Mouse (Mus musculus) subcutaneous adipose tissue, adult 2 months (tissue): ENCODE data around the gene Ism2. TPM values are rescaled to one million over a fixed set of nuclear protein-coding genes. Genes with fewer than 3 reads are reported as not detected.

Experiments used
- polyA plus RNA-seq: library from polyadenylated mRNA; depleted of rRNA; stranded (reverse); fragments of >200 nt; gene quantifications from 2 replicates; pipeline ENCODE4 v1.2.3, GENCODE M21; 2012; ENCODE audit warnings: low replicate concordance; rRNA removed

The Ism2 gene
- polyA plus RNA-seq, result 0.30 and 7.4 TPM in 2 replicates

GRCm38 (mm10) chr12:87299657-87300440, at the start of gene Ism2:
Ism2 (minus strand) TSS chr12:87299705.

GRCm38 (mm10) chr12:87266108-87266826, 33.2 kb downstream of the Ism2 start, which contains the start of the genes Vipas39 and Ahsa1:
Vipas39 (minus strand) TSS chr12:87266256.
Ahsa1 (plus strand) TSS chr12:87266479.

DNA sequence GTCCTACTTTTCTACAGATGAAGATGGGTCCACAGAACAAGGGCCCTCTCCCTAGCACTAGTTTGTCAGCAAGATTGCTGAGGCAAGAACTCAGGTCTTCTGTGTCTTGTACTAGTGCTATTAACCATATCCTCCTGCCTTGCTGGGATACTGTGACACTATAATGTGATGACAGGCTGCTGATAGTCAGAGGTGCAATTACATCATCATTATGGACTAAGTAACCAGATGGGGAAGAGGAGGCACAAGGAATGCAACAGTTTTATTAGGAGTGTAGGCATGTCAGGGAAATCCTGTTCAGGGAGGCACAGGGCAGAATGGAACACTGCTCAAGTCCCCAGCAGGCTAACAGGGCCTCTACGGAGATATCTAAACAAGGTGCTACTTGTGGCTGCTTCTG, 60.9 kb downstream of the Ism2 start, which contains the start of gene Noxred1:
Noxred1 (minus strand) TSS at position 101 of the 400 bp plus-strand sequence.

Other genes starting within 250 kb of the Ism2 start
- gene Ngb, start 197.2 kb downstream of the Ism2 start, polyA plus RNA-seq, result 1.1 and 3.7 TPM in 2 replicates
- 541 and 1,541 TPM in 2 replicates for gene Gstz1, start 152.5 kb downstream of the Ism2 start, polyA plus RNA-seq
- 15.0 and 26.0 TPM in 2 replicates for gene Pomt2, start 151.7 kb downstream of the Ism2 start, polyA plus RNA-seq
- 0.29 TPM in 1 of 2 replicates, not detected in the other for gene Samd15, start 100.0 kb downstream of the Ism2 start, polyA plus RNA-seq
- 6.5 and 9.4 TPM in 2 replicates for gene Tmed8, start 99.3 kb downstream of the Ism2 start, polyA plus RNA-seq
- 0.83 and 0.87 TPM in 2 replicates for gene Noxred1, start 61.0 kb downstream of the Ism2 start, polyA plus RNA-seq
- gene Vipas39, start 33.4 kb downstream of the Ism2 start, polyA plus RNA-seq, result 35.5 and 40.0 TPM in 2 replicates
- 57.3 and 77.4 TPM in 2 replicates for gene Ahsa1, start 33.2 kb downstream of the Ism2 start, polyA plus RNA-seq
- gene Sptlc2, start 88.7 kb upstream of the Ism2 start, polyA plus RNA-seq, result 13.5 and 16.8 TPM in 2 replicates
- 20.2 and 21.2 TPM in 2 replicates for gene Slirp, start 144.2 kb upstream of the Ism2 start, polyA plus RNA-seq
- gene Alkbh1, start 144.3 kb upstream of the Ism2 start, polyA plus RNA-seq, result 10.2 and 22.3 TPM in 2 replicates
- gene Snw1, start 172.6 kb upstream of the Ism2 start, polyA plus RNA-seq, result 10.7 and 15.6 TPM in 2 replicates
- gene Gm5788, start 195.0 kb upstream of the Ism2 start, polyA plus RNA-seq, result not detected in 2 replicates
- not detected in 2 replicates for gene Gm8300, start 214.6 kb upstream of the Ism2 start, polyA plus RNA-seq